Mouse (Mus musculus): ENCODE measurements around the gene Nmbr.

GRCm38 (mm10) chr10:14789969-14790368 lies 84.6 kb downstream of the Nmbr start:
- no peak for TF ChIP-seq POLR2A (IDR thresholded peaks at IDR 0.05; ENCODE audit: extremely low read depth, insufficient read depth, low read length)
- TF ChIP-seq CTCF (IDR thresholded peaks at IDR 0.05; ENCODE audit: extremely low read depth, insufficient read depth, low read length) = no peak
